Mouse (Mus musculus): ENCODE measurements around the gene Ndufab1. TPM values are rescaled to one million over a fixed set of nuclear protein-coding genes. Genes with fewer than 3 reads are reported as not detected.

The Ndufab1 gene
- total and polyA plus RNA-seq, 3 experiments = 119 to 452 (median 172) TPM

DNA sequence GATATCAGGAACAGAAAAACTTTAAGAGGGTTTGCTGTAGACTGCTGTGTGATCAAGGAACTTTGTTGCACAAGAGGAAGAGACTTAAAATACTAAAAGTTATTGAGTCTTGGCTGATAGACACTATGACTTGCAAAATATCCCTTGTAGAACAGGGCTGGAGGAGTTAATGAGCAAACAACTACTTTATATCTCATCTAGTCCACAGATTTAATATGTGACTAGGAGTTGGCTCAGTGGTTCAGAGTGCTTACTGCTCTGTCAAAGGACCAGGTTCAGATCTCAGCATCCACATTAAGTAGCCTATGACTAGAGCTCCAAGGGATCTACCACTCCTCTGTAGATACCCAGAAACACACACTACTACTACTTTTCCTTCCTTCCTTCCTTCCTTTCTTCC lies 35.4 kb upstream of the Ndufab1 start:
- H3K4me3 ChIP-seq (ENCODE audit: control insufficient read depth in 1 of 2, insufficient read depth in 1 of 2, low read depth in 2 of 2, low read length in 2 of 2) = no peak overlapping the region
- peaks cover 5 to 11% of the 10 kb centered on the region in 2 experiments for H3K36me3 ChIP-seq (ENCODE audit: control insufficient read depth in 1 of 2, insufficient read depth in 2 of 2, low read length in 2 of 2)
- H3K27ac ChIP-seq (ENCODE audit: control insufficient read depth, low read depth, low read length) = no peak overlapping the region
- H3K9ac ChIP-seq (ENCODE audit: control insufficient read depth, low read depth, low read length, poor library complexity, severe bottlenecking) = no peak overlapping the region
- H3K79me2 ChIP-seq (ENCODE audit: control insufficient read depth, insufficient read depth, low read length, poor library complexity) = peaks cover 11% of the 10 kb centered on the region
- no peaks in the 10 kb centered on the region for H3K27me3 ChIP-seq (ENCODE audit: control insufficient read depth in 1 of 2, insufficient read depth in 2 of 2, low read length in 2 of 2)
- H3K9me3 ChIP-seq (replicated peaks; ENCODE audit: insufficient read depth, low read length) = no peaks in the 10 kb centered on the region
- TF ChIP-seq NRF1 (IDR thresholded peaks at IDR 0.05; ENCODE audit: insufficient read depth, low read depth, low read length, poor library complexity, severe bottlenecking) (no peak), MXI1 (IDR thresholded peaks at IDR 0.05; ENCODE audit: low read depth, low read length) (no peak), TCF12 (IDR thresholded peaks at IDR 0.05; ENCODE audit: low read depth, low read length) (no peak), USF1 (IDR thresholded peaks at IDR 0.05; ENCODE audit: low read depth, low read length) (no peak), SMC3 (IDR thresholded peaks at IDR 0.05; ENCODE audit: low read depth, low read length) (no peak), POLR2AphosphoS5 (IDR thresholded peaks at IDR 0.05; ENCODE audit: borderline replicate concordance, low read depth, low read length) (no peak), BHLHE40 (IDR thresholded peaks at IDR 0.05; ENCODE audit: borderline replicate concordance, low read depth, low read length) (no peak), POLR2AphosphoS2 (IDR thresholded peaks at IDR 0.05; ENCODE audit: low read length) (no peak), ZNF384 (IDR thresholded peaks at IDR 0.05; ENCODE audit: low read depth, low read length) (no peak), CHD2 (IDR thresholded peaks at IDR 0.05; ENCODE audit: low read length) (no peak), TBP (IDR thresholded peaks at IDR 0.05; ENCODE audit: low read depth, low read length) (no peak), SIN3A (IDR thresholded peaks at IDR 0.05; ENCODE audit: low read length) (no peak)
- H3K4me1 ChIP-seq (ENCODE audit: control insufficient read depth in 1 of 2, insufficient read depth in 2 of 2, low read length in 2 of 2) = peaks cover 0 to 4% of the 10 kb centered on the region in 2 experiments; a peak in 1 of 4 replicates
- no peak for DNase-seq (ENCODE audit: low read depth, low spot score)

DNA sequence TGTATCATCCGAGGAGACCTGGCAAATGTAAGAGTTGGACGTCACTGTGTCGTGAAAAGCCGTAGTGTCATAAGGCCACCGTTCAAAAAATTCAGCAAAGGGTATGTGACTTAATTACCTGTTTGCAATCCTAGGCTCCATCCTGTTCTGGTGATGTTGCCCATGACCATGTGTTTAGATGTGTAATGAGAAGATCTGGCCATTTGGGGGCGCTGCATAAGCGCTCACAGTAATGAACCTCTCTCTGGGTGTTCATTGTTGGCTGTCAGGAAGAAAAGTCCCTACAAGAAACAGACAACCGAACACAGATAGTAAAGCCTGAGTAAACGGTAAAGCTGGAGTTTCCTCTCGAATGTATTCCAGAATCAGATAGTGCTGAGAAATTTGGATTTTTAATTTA lies 33.4 kb upstream of the Ndufab1 start:
- peak; percentile 71 for DNase-seq (ENCODE audit: low read depth, low spot score)
- Histone ChIP-seq H3K27me3 (ENCODE audit: control insufficient read depth in 1 of 2, insufficient read depth in 2 of 2, low read length in 2 of 2) (no peaks in the 10 kb centered on the region), H3K4me1 (ENCODE audit: control insufficient read depth in 1 of 2, insufficient read depth in 2 of 2, low read length in 2 of 2) (peaks cover 2 to 4% of the 10 kb centered on the region in 2 experiments; a peak in 2 of 4 replicates), H3K9me3 (replicated peaks; ENCODE audit: insufficient read depth, low read length) (no peaks in the 10 kb centered on the region), H3K27ac (ENCODE audit: control insufficient read depth, low read depth, low read length) (no peak overlapping the region), H3K79me2 (ENCODE audit: control insufficient read depth, insufficient read depth, low read length, poor library complexity) (peaks cover 19% of the 10 kb centered on the region), H3K4me3 (ENCODE audit: control insufficient read depth in 1 of 2, insufficient read depth in 1 of 2, low read depth in 2 of 2, low read length in 2 of 2) (no peak overlapping the region), H3K9ac (ENCODE audit: control insufficient read depth, low read depth, low read length, poor library complexity, severe bottlenecking) (no peak overlapping the region), H3K36me3 (ENCODE audit: control insufficient read depth in 1 of 2, insufficient read depth in 2 of 2, low read length in 2 of 2) (peaks cover 9 to 13% of the 10 kb centered on the region in 2 experiments)
- TF ChIP-seq MYC (IDR thresholded peaks at IDR 0.05; ENCODE audit: low read depth, low read length) (peak; percentile 75; the same call in 1 of the 2 replicates), ELF1 (IDR thresholded peaks at IDR 0.05; ENCODE audit: low read depth, low read length) (no peak), NELFE (IDR thresholded peaks at IDR 0.05; ENCODE audit: low read depth, low read length) (no peak), CTCF (IDR thresholded peaks at IDR 0.05 in 2 of 3, conservative IDR thresholded peaks at IDR 0.05 in 1 of 3; ENCODE audit: control insufficient read depth in 1 of 3, insufficient read depth in 1 of 3, low read depth in 2 of 3, low read length in 3 of 3, poor library complexity in 1 of 3, severe bottlenecking in 1 of 3) (peak; percentile 55 to 74 (median 67)), RAD21 (IDR thresholded peaks at IDR 0.05; ENCODE audit: low read depth, low read length) (peak; percentile 10), SIN3A (IDR thresholded peaks at IDR 0.05; ENCODE audit: low read length) (peak; percentile 31; the same call in 1 of the 2 replicates), HCFC1 (IDR thresholded peaks at IDR 0.05; ENCODE audit: low read depth, low read length) (0 out of 2 replicates have a peak, but pooled peaks have one; percentile 19), MAX (IDR thresholded peaks at IDR 0.05; ENCODE audit: low read length) (peak; percentile 57; the same call in 1 of the 2 replicates), TBP (IDR thresholded peaks at IDR 0.05; ENCODE audit: low read depth, low read length) (no peak)
